Mouse (Mus musculus) forebrain, embryonic 12.5 days (tissue): Measurements from ENCODE around the gene Man1b1. TPM values are rescaled to one million over a fixed set of nuclear protein-coding genes. Genes with fewer than 3 reads are reported as not detected.

ENCODE experiments used
- ATAC-seq: fragments of 200-750 bp; cut with Nextera tagmentation; 2 replicates; pipeline ENCODE4 v1.8.0; 2017; ENCODE audit warnings: moderate TSS enrichment; ENCODE audit not compliant: low FRiP score
- H3K27ac ChIP-seq: fragments of 300-500 bp; sonication (generic); 2 replicates; pipeline ENCODE4 v1.5.1; 2016; ENCODE audit warnings: mild to moderate bottlenecking
- H3K27me3 ChIP-seq: fragments of 300-500 bp; sonication (generic); 2 replicates; pipeline ENCODE4 v1.6.1; 2016; ENCODE audit warnings: mild to moderate bottlenecking
- H3K36me3 ChIP-seq: fragments of 300-500 bp; sonication (generic); replicated peaks from 2 replicates; pipeline ENCODE4 v1.6.1; 2016; ENCODE audit warnings: mild to moderate bottlenecking
- H3K4me1 ChIP-seq: fragments of 300-500 bp; sonication (generic); 2 replicates; pipeline ENCODE4 v1.6.1; 2016
- H3K4me2 ChIP-seq: fragments of 300-500 bp; sonication (generic); 2 replicates; pipeline ENCODE4 v1.6.1; 2016; ENCODE audit warnings: mild to moderate bottlenecking, moderate library complexity
- H3K4me3 ChIP-seq: fragments of 300-500 bp; sonication (generic); replicated peaks from 2 replicates; pipeline ENCODE4 v1.5.1; 2016; ENCODE audit warnings: mild to moderate bottlenecking
- H3K9ac ChIP-seq: fragments of 300-500 bp; sonication (generic); 2 replicates; pipeline ENCODE4 v1.6.1; 2016; ENCODE audit warnings: mild to moderate bottlenecking
- H3K9me3 ChIP-seq: fragments of 300-500 bp; sonication (generic); 2 replicates; pipeline ENCODE4 v1.6.1; 2016
- WGBS: fragments of 180-500 bp; shearing (Covaris S2); methylation state at CpG from one replicate; pipeline ENCODE4 v1.1.7; 2016; 5-methylcytosine and 5-hydroxymethylcytosine counted together
- polyA plus RNA-seq: library from polyadenylated mRNA; unstranded; fragments of >200 nt; fragmentation: Nextera tagmentation; extraction: Ambion mirVana; gene quantifications from 2 replicates; pipeline ENCODE4 v1.2.1, GENCODE M21; 2016

Gene Man1b1
- polyA plus RNA-seq, 1 experiment from 2014 or later = 74.8 TPM

DNA sequence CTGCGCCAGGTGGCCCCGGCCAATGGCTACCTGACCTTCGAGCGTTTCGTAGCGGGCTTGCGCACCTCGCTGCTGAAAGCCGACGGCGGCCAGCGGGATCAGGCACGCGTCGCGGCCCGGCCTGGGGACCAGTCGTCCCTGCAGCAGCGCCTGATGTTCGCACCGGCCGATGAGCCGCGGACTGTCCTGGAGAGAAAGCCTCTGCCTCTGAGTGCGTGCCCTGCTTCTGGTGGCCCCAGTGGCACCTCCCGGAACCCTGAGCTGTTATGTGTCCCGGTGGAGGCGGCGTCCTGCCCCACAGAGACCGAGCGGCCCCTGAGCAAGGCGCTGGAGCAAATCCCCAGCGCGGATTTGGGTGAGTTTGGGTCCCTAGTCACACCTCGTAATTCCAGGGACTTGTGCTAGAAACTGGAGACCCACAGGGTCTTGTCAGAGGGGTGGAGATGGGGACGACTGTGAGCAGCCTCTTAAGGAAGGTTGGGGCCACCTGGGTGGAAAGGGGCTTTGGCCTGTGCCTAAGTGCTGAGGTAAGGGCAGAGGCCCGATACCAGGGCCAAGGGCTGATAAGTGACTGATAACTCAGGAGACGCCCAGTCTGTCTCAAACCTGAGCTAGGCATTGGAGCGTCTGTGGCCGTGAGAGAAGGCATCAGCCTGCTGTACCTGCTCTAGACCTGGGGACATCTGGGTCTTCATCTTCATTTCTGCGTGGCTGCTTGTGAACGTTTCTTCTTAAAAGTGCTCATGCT lies 40.7 kb downstream of the Man1b1 start:
- Histone ChIP-seq H3K9ac (peak overlapping the region; percentile 83), H3K27ac (peak overlapping the region; percentile 78), H3K4me1 (peaks cover 32% of the 10 kb centered on the region), H3K4me2 (peak overlapping the region; percentile 60), H3K9me3 (no peaks in the 10 kb centered on the region), H3K27me3 (peaks cover 11% of the 10 kb centered on the region), H3K4me3 (peak overlapping the region; percentile 79), H3K36me3 (peaks cover 35% of the 10 kb centered on the region)
- ATAC-seq = peak; percentile 28; the same call in 1 of the 2 replicates
- WGBS = 2% methylated on average over 42 of the region's 42 CpGs

DNA sequence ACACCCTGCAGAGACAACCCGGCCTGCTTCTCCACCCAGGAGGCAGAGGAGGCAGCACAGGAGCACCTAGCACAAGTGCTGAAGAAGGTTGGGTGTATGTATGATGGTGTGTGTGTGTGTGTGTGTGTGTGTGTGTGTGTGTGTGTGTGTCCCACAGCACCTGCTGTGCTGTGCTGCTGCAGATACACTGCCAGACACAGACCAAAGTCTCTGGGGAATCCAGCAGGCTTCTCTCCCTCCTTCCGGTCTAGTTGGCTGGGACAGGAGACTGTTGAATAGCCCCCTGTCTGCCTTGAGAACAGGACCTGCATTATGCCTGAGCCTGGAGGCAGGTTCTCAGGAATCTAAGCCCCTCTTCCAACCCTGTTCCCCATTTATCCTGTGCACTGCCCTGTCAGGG lies 41.3 kb downstream of the Man1b1 start:
- peaks cover 6% of the 10 kb centered on the region for H3K27me3 ChIP-seq
- peak overlapping the region; percentile 83 for H3K9ac ChIP-seq
- WGBS = 23% methylated on average over 2 of the region's 2 CpGs
- no peaks in the 10 kb centered on the region for H3K9me3 ChIP-seq
- ATAC-seq = no peak
- H3K4me1 ChIP-seq = peaks cover 32% of the 10 kb centered on the region
- no peak overlapping the region for H3K27ac ChIP-seq
- peak overlapping the region; percentile 79 for H3K4me3 ChIP-seq
- H3K4me2 ChIP-seq = peak overlapping the region; percentile 60
- H3K36me3 ChIP-seq = peaks cover 41% of the 10 kb centered on the region

GRCm38 (mm10) chr2:25376589-25376988 lies 44.5 kb downstream of the Man1b1 start:
- H3K4me3 ChIP-seq = no peak overlapping the region
- no peaks in the 10 kb centered on the region for H3K9me3 ChIP-seq
- H3K27me3 ChIP-seq = no peaks in the 10 kb centered on the region
- 0 out of 2 replicates have a peak overlapping the region, but pooled peaks have one; percentile 2 for H3K9ac ChIP-seq
- ATAC-seq = no peak
- no peak overlapping the region for H3K27ac ChIP-seq
- WGBS = 67% methylated on average over 4 of the region's 4 CpGs
- H3K4me1 ChIP-seq = peaks cover 27% of the 10 kb centered on the region
- no peak overlapping the region for H3K4me2 ChIP-seq
- H3K36me3 ChIP-seq = peaks cover 41% of the 10 kb centered on the region

DNA sequence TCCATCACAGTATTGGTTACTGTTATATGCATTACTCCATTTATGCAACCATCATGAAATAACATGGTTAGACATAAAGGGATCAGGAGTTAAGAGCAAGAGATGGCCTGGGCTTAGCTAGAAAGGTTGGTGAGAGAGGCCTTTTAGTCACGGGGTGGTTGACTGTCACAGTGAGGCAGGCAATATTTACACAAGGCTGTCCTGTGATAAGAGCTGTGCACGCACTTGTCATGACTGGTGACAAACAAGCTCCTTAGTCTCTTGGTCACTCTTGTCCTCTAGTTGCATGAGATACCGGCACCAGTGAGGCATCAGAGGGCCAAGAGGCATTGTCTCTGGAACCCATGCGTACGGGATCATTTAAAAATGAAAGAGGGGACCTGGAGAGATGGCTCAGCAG lies 52.4 kb downstream of the Man1b1 start:
- Histone ChIP-seq H3K27ac (no peak overlapping the region), H3K4me1 (no peaks in the 10 kb centered on the region), H3K9ac (no peak overlapping the region), H3K36me3 (no peaks in the 10 kb centered on the region), H3K27me3 (no peaks in the 10 kb centered on the region; the same call in 1 of the 2 replicates), H3K4me2 (no peak overlapping the region), H3K9me3 (no peaks in the 10 kb centered on the region), H3K4me3 (no peak overlapping the region)
- no peak for ATAC-seq
- WGBS = 81% methylated on average over 5 of the region's 5 CpGs

GRCm38 (mm10) chr2:25391266-25391665 lies 59.1 kb downstream of the Man1b1 start:
- no peak overlapping the region for H3K4me3 ChIP-seq
- no peaks in the 10 kb centered on the region for H3K9me3 ChIP-seq
- WGBS = 74% methylated on average over 5 of the region's 5 CpGs
- no peak for ATAC-seq
- no peak overlapping the region for H3K27ac ChIP-seq
- peaks cover 28% of the 10 kb centered on the region for H3K27me3 ChIP-seq
- no peak overlapping the region for H3K9ac ChIP-seq
- no peaks in the 10 kb centered on the region for H3K36me3 ChIP-seq
- peaks cover 19% of the 10 kb centered on the region for H3K4me1 ChIP-seq
- H3K4me2 ChIP-seq = no peak overlapping the region

DNA sequence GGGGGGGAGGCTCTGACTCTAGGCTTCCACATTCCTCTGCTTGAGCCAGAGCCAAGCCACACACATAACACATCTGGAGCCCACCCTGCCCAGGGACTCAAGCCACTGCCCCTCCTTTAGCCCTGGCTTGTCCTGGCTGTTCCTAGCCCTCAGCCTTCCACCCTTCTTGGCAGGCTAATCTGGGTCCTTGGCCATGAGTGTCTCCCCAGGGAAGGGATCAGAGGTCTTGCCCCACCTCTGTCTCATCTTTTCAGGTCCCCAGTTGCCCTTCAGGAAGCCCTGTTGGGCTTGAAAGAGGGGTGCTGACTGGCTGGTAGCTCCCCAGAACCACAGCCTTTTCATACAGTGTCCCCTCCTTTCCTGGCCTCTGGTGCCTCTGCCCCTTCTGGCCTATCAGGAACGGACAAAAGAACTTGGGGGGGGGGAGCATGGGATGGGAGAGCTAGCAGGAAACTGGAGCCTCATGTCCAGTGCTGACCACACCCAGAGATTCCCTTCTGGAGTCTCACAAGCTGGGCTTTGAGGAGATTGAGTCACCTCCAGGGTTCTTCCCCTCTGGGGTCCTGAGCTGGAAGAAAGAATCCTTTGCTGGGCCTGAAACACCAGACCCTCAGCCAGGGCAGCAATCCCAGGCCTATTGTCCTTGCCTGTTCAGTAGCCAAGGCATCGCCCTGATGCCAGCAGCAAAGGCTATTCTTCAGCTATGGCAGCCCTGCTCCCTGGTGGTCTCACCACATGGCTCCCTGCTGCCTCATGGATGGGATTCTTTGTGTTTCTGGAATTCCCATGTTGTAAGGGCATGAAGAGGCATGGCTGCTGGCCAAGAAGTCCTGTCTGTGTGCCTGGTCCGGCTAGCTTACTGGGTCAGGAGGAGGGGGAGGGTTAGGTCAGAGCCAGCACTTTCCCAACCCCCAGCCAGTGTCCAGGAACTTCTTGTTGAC lies 62.4 kb downstream of the Man1b1 start:
- H3K9me3 ChIP-seq = no peaks in the 10 kb centered on the region
- no peaks in the 10 kb centered on the region for H3K36me3 ChIP-seq
- no peak overlapping the region for H3K27ac ChIP-seq
- no peak overlapping the region for H3K9ac ChIP-seq
- peaks cover 61% of the 10 kb centered on the region for H3K27me3 ChIP-seq
- peaks cover 21% of the 10 kb centered on the region for H3K4me1 ChIP-seq
- H3K4me3 ChIP-seq = no peak overlapping the region
- no peak for ATAC-seq
- WGBS = 26% methylated on average over 3 of the region's 3 CpGs
- no peak overlapping the region for H3K4me2 ChIP-seq

GRCm38 (mm10) chr2:25395721-25396596 lies 63.8 kb downstream of the Man1b1 start, which contains the start of gene Entpd2:
Entpd2 (plus strand) TSS chr2:25395874.
- H3K4me2 ChIP-seq = peak within 1 kb of the TSS; percentile 64
- H3K4me1 ChIP-seq = peaks cover 21% of the 10 kb centered on the region
- ATAC-seq = peak; percentile 23; the same call in 1 of the 2 replicates
- no peak within 1 kb of the TSS for H3K27ac ChIP-seq
- no peaks in the 10 kb centered on the region for H3K9me3 ChIP-seq
- peak within 1 kb of the TSS; percentile 29; the same call in 1 of the 2 replicates for H3K9ac ChIP-seq
- H3K27me3 ChIP-seq = peaks cover 75% of the 10 kb centered on the region
- no peaks in the 10 kb centered on the region for H3K36me3 ChIP-seq
- H3K4me3 ChIP-seq = peak within 1 kb of the TSS; percentile 37
- WGBS = 1% methylated on average over 56 of the region's 57 CpGs

GRCm38 (mm10) chr2:25396597-25396983 lies 64.5 kb downstream of the Man1b1 start:
- no peak overlapping the region for H3K4me3 ChIP-seq
- H3K27ac ChIP-seq = no peak overlapping the region
- ATAC-seq = no peak
- H3K36me3 ChIP-seq = no peaks in the 10 kb centered on the region
- peaks cover 21% of the 10 kb centered on the region for H3K4me1 ChIP-seq
- no peak overlapping the region for H3K4me2 ChIP-seq
- 42% methylated on average over 3 of the region's 3 CpGs for WGBS
- 0 out of 2 replicates have a peak overlapping the region, but pooled peaks have one; percentile 29 for H3K9ac ChIP-seq
- peaks cover 81% of the 10 kb centered on the region for H3K27me3 ChIP-seq
- no peaks in the 10 kb centered on the region for H3K9me3 ChIP-seq

GRCm38 (mm10) chr2:25397010-25397409 lies 64.9 kb downstream of the Man1b1 start:
- no peak for ATAC-seq
- WGBS = 71% methylated on average over 1 of the region's 1 CpGs

GRCm38 (mm10) chr2:25398065-25398464 lies 65.9 kb downstream of the Man1b1 start:
- WGBS = 91% methylated on average over 7 of the region's 7 CpGs
- H3K4me2 ChIP-seq = no peak overlapping the region

More at GRCm38 (mm10) chr2:25397010-25397409, 64.9 kb downstream of the Man1b1 start:
- Histone ChIP-seq H3K9me3 (no peaks in the 10 kb centered on the region), H3K36me3 (no peaks in the 10 kb centered on the region), H3K27me3 (peaks cover 84% of the 10 kb centered on the region), H3K4me3 (no peak overlapping the region), H3K9ac (no peak overlapping the region), H3K4me1 (peaks cover 21% of the 10 kb centered on the region), H3K4me2 (no peak overlapping the region), H3K27ac (no peak overlapping the region)

DNA sequence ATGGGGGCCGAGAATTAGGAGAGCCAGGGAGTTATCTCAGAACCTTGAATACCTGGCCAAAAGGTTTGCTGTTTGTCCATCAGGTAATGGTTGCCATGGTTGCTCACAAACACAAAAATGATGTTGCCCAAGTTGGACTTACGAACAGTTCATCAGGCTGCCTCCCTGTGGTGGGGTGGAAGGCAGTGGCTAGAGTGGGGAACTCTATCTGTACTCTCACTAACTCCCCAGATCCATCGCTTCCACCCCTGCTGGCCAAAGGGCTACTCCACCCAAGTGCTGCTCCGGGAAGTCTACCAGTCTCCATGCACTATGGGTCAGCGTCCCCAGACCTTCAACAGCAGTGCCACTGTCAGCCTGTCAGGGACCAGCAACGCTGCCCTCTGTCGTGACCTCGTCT lies 66.9 kb downstream of the Man1b1 start, which contains the start of gene Npdc1:
Gene Npdc1, plus strand, starts transcription at position 301 of the 400 bp plus-strand sequence.
- Histone ChIP-seq H3K4me2 (no peak within 1 kb of the TSS), H3K36me3 (no peaks in the 10 kb centered on the region), H3K27me3 (peaks cover 78% of the 10 kb centered on the region), H3K4me3 (no peak within 1 kb of the TSS), H3K4me1 (peaks cover 33% of the 10 kb centered on the region), H3K9me3 (no peaks in the 10 kb centered on the region), H3K27ac (no peak within 1 kb of the TSS), H3K9ac (no peak within 1 kb of the TSS)
- 73% methylated on average over 8 of the region's 8 CpGs for WGBS
- ATAC-seq = no peak

More at GRCm38 (mm10) chr2:25398065-25398464, 65.9 kb downstream of the Man1b1 start:
- Histone ChIP-seq H3K36me3 (no peaks in the 10 kb centered on the region), H3K4me1 (peaks cover 28% of the 10 kb centered on the region), H3K27ac (no peak overlapping the region), H3K4me3 (no peak overlapping the region), H3K27me3 (peaks cover 84% of the 10 kb centered on the region), H3K9ac (no peak overlapping the region), H3K9me3 (no peaks in the 10 kb centered on the region)
- no peak for ATAC-seq
